Mouse (Mus musculus) G1E (cell line): ENCODE measurements at regions not wholly inside any gene's neighbourhood (a gene's known extent, or its start where the extent isn't known, plus 50 kb on each side); places are given as distances from the start of the nearest gene placed in this dataset.

Source experiments
- CTCF ChIP-seq: IDR thresholded peaks from 2 replicates; pipeline ENCODE4 v1.5.1; 2012; ENCODE audit warnings: low read depth, low read length, inconsistent platforms, mixed read lengths
- GATA1 ChIP-seq: IDR thresholded peaks from 2 replicates; pipeline ENCODE4 v1.6.1; 2012; ENCODE audit warnings: borderline replicate concordance, low read length, inconsistent platforms, mixed read lengths
- POLR2AphosphoS5 ChIP-seq: IDR thresholded peaks from 2 replicates; pipeline ENCODE4 v1.6.1; 2012; ENCODE audit warnings: low read depth, low read length, inconsistent platforms; ENCODE audit not compliant: insufficient replicate concordance
- TAL1 ChIP-seq: conservative IDR thresholded peaks from 2 replicates; pipeline ENCODE4 v1.6.1; 2012; ENCODE audit warnings: low read depth, low read length, inconsistent platforms, mixed read lengths

DNA sequence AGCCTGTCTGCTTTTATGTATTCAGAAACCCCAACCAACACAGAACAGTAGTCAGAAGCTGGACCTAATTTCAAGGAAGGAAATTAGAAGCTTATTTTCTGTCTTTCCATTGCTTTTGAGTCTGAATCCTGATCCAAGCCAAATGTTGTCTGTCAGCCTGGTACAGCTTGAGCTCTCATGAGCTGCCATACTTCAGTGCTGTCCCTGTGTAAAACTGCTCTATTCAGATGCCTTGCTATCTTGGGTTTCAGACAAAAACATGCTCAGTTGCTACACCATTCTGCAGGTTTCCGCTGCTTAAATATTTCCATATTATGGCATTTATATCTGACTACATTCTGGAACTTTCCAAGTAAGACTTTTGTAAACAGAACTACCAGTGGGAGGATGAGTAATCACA lies 1403.2 kb downstream of the Epha7 start:
- TF ChIP-seq CTCF = no peak
- no peak for TF ChIP-seq POLR2AphosphoS5
- TF ChIP-seq TAL1 = no peak
- TF ChIP-seq GATA1 = no peak
